In genomic region chr2:178989784-178990183, GRCm38 (mm10) we compare ENCODE assay signal across 12 mouse cellular contexts.
DNase-seq lines count a peak whose midpoint lies in the region; TF ChIP-seq lines count a peak whose summit lies in the region.
"Had no signal": no experiment of that assay in that cellular context is flagged by ENCODE, and none has a peak within 500 bp of the region (broad histone marks: within the 10 kb centered on the region; RNA-seq: fewer than 3 reads in every experiment).

No protein-coding gene starts in this region.

- no peak overlapping the region for H3K9ac ChIP-seq in ES-Bruce4 (ENCODE audit: low read depth, poor library complexity, severe bottlenecking)
- H3K9ac ChIP-seq: forebrain, embryonic 13.5 days had no signal

- H3K9me3 ChIP-seq in heart, embryonic 10.5 days = no peaks in the 10 kb centered on the region
- H3K9me3 ChIP-seq in E14TG2a.4 (ENCODE audit: low read length) = no peaks in the 10 kb centered on the region
- no peaks in the 10 kb centered on the region for H3K9me3 ChIP-seq in ES-Bruce4 (replicated peaks; ENCODE audit: control insufficient read depth, insufficient read depth, low read length, poor library complexity, severe bottlenecking)
- H3K9me3 ChIP-seq: forebrain, embryonic 13.5 days had no signal

- no peak overlapping the region for H3K27ac ChIP-seq in heart, embryonic 10.5 days
- H3K27ac ChIP-seq in layer of hippocampus, adult 2 months = no peak overlapping the region
- no peak overlapping the region for H3K27ac ChIP-seq in ES-Bruce4 (ENCODE audit: insufficient read depth, low read length)
- no peak overlapping the region for H3K27ac ChIP-seq in gastrocnemius, adult 2 months
- H3K27ac ChIP-seq: forebrain, embryonic 13.5 days had no signal

- TF ChIP-seq CTCF in layer of hippocampus, adult 2 months (conservative IDR thresholded peaks at IDR 0.05) = peak; percentile 70
- TF ChIP-seq CTCF in E14TG2a.4 (conservative IDR thresholded peaks at IDR 0.05; ENCODE audit: low read length) (peak; percentile 57), ES-Bruce4 (IDR thresholded peaks at IDR 0.05; ENCODE audit: low read depth, low read length) (peak; percentile 1)
- no peak; the same call in 1 of the 2 replicates for TF ChIP-seq CTCF in gastrocnemius, adult 2 months (IDR thresholded peaks at IDR 0.05)

- H3K4me1 ChIP-seq in heart, embryonic 10.5 days = 0 out of 2 replicates have a peak, but pooled peaks cover 3% of the 10 kb centered on the region
- H3K4me1 ChIP-seq in E14TG2a.4 (replicated peaks; ENCODE audit: low read depth, low read length) (no peaks in the 10 kb centered on the region), ES-Bruce4 (ENCODE audit: control insufficient read depth, insufficient read depth, low read length) (no peaks in the 10 kb centered on the region)

- H3K27me3 ChIP-seq in heart, embryonic 10.5 days (ENCODE audit: insufficient read depth, poor library complexity, severe bottlenecking) = no peaks in the 10 kb centered on the region
- H3K27me3 ChIP-seq in E14TG2a.4 (ENCODE audit: insufficient read depth, low read length) = no peaks in the 10 kb centered on the region
- H3K27me3 ChIP-seq in ES-Bruce4 (ENCODE audit: control insufficient read depth, insufficient read depth, low read length, poor library complexity, severe bottlenecking) = no peaks in the 10 kb centered on the region
- H3K27me3 ChIP-seq: forebrain, embryonic 13.5 days had no signal

- 79% methylated on average over 1 of the region's 1 CpGs for WGBS in heart, embryonic 10.5 days

- no peak for TF ChIP-seq POLR2A in ES-Bruce4 (IDR thresholded peaks at IDR 0.05; ENCODE audit: insufficient read depth, low read length)

- no peaks in the 10 kb centered on the region for H3K36me3 ChIP-seq in heart, embryonic 10.5 days
- H3K36me3 ChIP-seq in E14TG2a.4 (ENCODE audit: insufficient read depth, low read length) (no peaks in the 10 kb centered on the region), ES-Bruce4 (ENCODE audit: control insufficient read depth, insufficient read depth, low read length, poor library complexity, severe bottlenecking) (no peaks in the 10 kb centered on the region)

- no peak for TF ChIP-seq EP300 in ES-Bruce4 (IDR thresholded peaks at IDR 0.05; ENCODE audit: insufficient read depth, low read depth, low read length)

- H3K4me3 ChIP-seq in heart, embryonic 10.5 days = no peak overlapping the region
- no peak overlapping the region for H3K4me3 ChIP-seq in layer of hippocampus, adult 2 months
- H3K4me3 ChIP-seq in E14TG2a.4 (replicated peaks; ENCODE audit: low read length) (no peak overlapping the region), ES-Bruce4 (ENCODE audit: low read depth, low read length) (no peak overlapping the region)
- H3K4me3 ChIP-seq in gastrocnemius, adult 2 months = no peak overlapping the region
- H3K4me3 ChIP-seq: forebrain, embryonic 13.5 days had no signal

- DNase-seq in heart, embryonic 10.5 days (ENCODE audit: low spot score) = peak; percentile 47
- DNase-seq in heart, postnatal 4 days = no peak
- no peak for DNase-seq in layer of hippocampus, adult 2 months (ENCODE audit: low spot score in 2 of 2)
- DNase-seq in layer of hippocampus, adult 9-10 months (ENCODE audit: low spot score) = no peak
- DNase-seq in right cerebral cortex, postnatal 10 days (ENCODE audit: low spot score in 2 of 2) = no peak
- DNase-seq in gastrocnemius, adult 2 months = no peak
- DNase-seq: heart, adult 18-20 months; heart, postnatal 14 days; thymus, adult 18-20 months had no signal

- intact Hi-C loops in gastrocnemius, adult 2 months (cut with DNase I) = no loop called here
